10 mouse cellular contexts compared by ENCODE assay signal in the genomic region with DNA sequence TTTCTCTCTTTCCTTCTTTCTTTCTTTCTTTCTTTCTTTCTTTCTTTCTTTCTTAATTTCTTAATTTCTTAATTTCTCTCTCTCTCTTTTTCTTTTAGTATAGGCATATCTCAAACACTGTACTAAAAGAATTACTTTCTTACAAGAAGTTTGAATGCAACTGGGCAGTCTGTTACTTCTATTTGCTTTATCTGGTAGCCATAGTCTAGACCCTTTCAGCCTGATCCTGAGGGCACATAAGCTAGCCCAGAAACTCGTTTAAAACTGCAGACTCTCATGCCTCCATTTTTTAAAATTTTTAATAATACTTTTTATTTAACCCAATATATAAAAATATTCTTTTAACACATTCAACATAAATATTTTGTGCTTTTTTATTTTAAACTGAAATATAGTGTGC. TPM values are rescaled to one million over a fixed set of nuclear protein-coding genes. Genes with fewer than 3 reads are reported as not detected.
DNase-seq lines count a peak whose midpoint lies in the region; ATAC-seq and TF ChIP-seq lines count a peak whose summit lies in the region.
"Had no signal": no experiment of that assay in that cellular context is flagged by ENCODE, and none has a peak within 500 bp of the region (broad histone marks: within the 10 kb centered on the region; RNA-seq: fewer than 3 reads in every experiment).

No protein-coding gene starts in this region.

- no peaks in the 10 kb centered on the region for H3K79me2 ChIP-seq in heart, adult 2 months (replicated peaks; ENCODE audit: control insufficient read depth, insufficient read depth, low read length)
- H3K79me2 ChIP-seq in CH12.LX (replicated peaks; ENCODE audit: control insufficient read depth, extremely low read depth, insufficient read depth, poor library complexity, severe bottlenecking): no peaks in the 10 kb centered on the region

- H3K36me3 ChIP-seq in heart, adult 2 months (ENCODE audit: control insufficient read depth, insufficient read depth, low read length): no peaks in the 10 kb centered on the region
- H3K36me3 ChIP-seq in CH12.LX (replicated peaks in 1 of 2; ENCODE audit: control insufficient read depth in 1 of 2, insufficient read depth in 1 of 2, low read length in 1 of 2): peaks cover 28 to 35% of the 10 kb centered on the region in 2 experiments
- peaks cover 9% of the 10 kb centered on the region for H3K36me3 ChIP-seq in forebrain, embryonic 16.5 days (ENCODE audit: control insufficient read depth, insufficient read depth)
- H3K36me3 ChIP-seq in liver, embryonic 15.5 days (replicated peaks): peaks cover 38% of the 10 kb centered on the region

- no peaks in the 10 kb centered on the region for H3K27me3 ChIP-seq in heart, adult 2 months (ENCODE audit: control insufficient read depth, insufficient read depth, low read length)
- H3K27me3 ChIP-seq in CH12.LX (replicated peaks): no peaks in the 10 kb centered on the region
- H3K27me3 ChIP-seq in forebrain, embryonic 16.5 days (replicated peaks; ENCODE audit: control insufficient read depth, insufficient read depth, low read length): no peaks in the 10 kb centered on the region
- peaks cover 3% of the 10 kb centered on the region; the same call in 1 of the 2 replicates for H3K27me3 ChIP-seq in liver, embryonic 15.5 days

- no peak for TF ChIP-seq RAD21 in CH12.LX (IDR thresholded peaks at IDR 0.05; ENCODE audit: low read depth, low read length)

- ATAC-seq in forebrain, embryonic 16.5 days: no peak
- ATAC-seq in liver, embryonic 15.5 days (ENCODE audit: insufficient read depth): no peak
- no peak for ATAC-seq in cerebellum, adult (ENCODE audit: insufficient number of reproducible peaks, low FRiP score, low TSS enrichment)

- H3K4me3 ChIP-seq in heart, adult 2 months: peak overlapping the region; percentile 67
- peak overlapping the region in 2 of 3 experiments; percentile 72 to 81 for H3K4me3 ChIP-seq in CH12.LX (replicated peaks in 1 of 3; ENCODE audit: low read depth in 2 of 3, low read length in 2 of 3, poor library complexity in 1 of 3)
- H3K4me3 ChIP-seq in forebrain, embryonic 16.5 days (replicated peaks; ENCODE audit: low read length): peak overlapping the region; percentile 79
- peak overlapping the region; percentile 93 for H3K4me3 ChIP-seq in liver, embryonic 15.5 days (replicated peaks)

- intact Hi-C loops in heart, adult 2 months (cut with DNase I): loop anchor here (5.0 kb wide), 3 partner anchors 33 to 188 kb away; a partner anchor contains a TSS
- intact Hi-C loops in heart, postnatal 36 days (cut with DNase I): loop anchor here (5.0 kb wide), 1 partner anchor 188 kb away; a partner anchor contains a TSS

- in situ Hi-C loops in CH12.LX (cut with MboI; ENCODE audit: low pct_ligation_motif_present, low pct_unique_long_range_greater_than_20kb, low sequenced_read_pairs): loop anchor here (5.0 kb wide), 1 partner anchor 53 kb away; a partner anchor contains a TSS

- peaks cover 4% of the 10 kb centered on the region for H3K4me1 ChIP-seq in heart, adult 2 months (ENCODE audit: control insufficient read depth, insufficient read depth, low read length)
- H3K4me1 ChIP-seq in CH12.LX (ENCODE audit: control insufficient read depth in 1 of 2, insufficient read depth in 2 of 2): peaks cover 7 to 21% of the 10 kb centered on the region in 2 experiments; a peak in 3 of 4 replicates
- H3K4me1 ChIP-seq in forebrain, embryonic 16.5 days (replicated peaks; ENCODE audit: control insufficient read depth, insufficient read depth, low read length): peaks cover 12% of the 10 kb centered on the region
- peaks cover 32% of the 10 kb centered on the region for H3K4me1 ChIP-seq in liver, embryonic 15.5 days (replicated peaks)

- H3K9me3 ChIP-seq in CH12.LX (replicated peaks; ENCODE audit: low read length): no peaks in the 10 kb centered on the region
- no peaks in the 10 kb centered on the region for H3K9me3 ChIP-seq in forebrain, embryonic 16.5 days (ENCODE audit: control insufficient read depth, low read length)
- H3K9me3 ChIP-seq in liver, embryonic 15.5 days (replicated peaks): no peaks in the 10 kb centered on the region

- dilution Hi-C loops in CH12.LX (cut with MboI; ENCODE audit: extremely low pct_ligation_motif_present, extremely low pct_unique_long_range_greater_than_20kb, low sequenced_read_pairs): no loop called here

- TF ChIP-seq CTCF in heart, adult 2 months (IDR thresholded peaks at IDR 0.05): no peak
- TF ChIP-seq CTCF in CH12.LX (conservative IDR thresholded peaks at IDR 0.05 in 1 of 2, IDR thresholded peaks at IDR 0.05 in 1 of 2; ENCODE audit: low read depth in 2 of 2, low read length in 2 of 2): no peak

- peak overlapping the region; percentile 94; the same call in 1 of the 2 replicates for H3K27ac ChIP-seq in heart, adult 2 months
- no peak overlapping the region for H3K27ac ChIP-seq in CH12.LX (ENCODE audit: insufficient read depth, low read depth)
- H3K27ac ChIP-seq in forebrain, embryonic 16.5 days (ENCODE audit: low read length): no peak overlapping the region; the same call in 1 of the 2 replicates
- peak overlapping the region; percentile 72; the same call in 1 of the 2 replicates for H3K27ac ChIP-seq in liver, embryonic 15.5 days (replicated peaks)

- DNase-seq in heart, adult 2 months: no peak
- DNase-seq in heart, postnatal 36 days: no peak
- DNase-seq in CH12.LX (ENCODE audit: extremely low read depth): no peak
- no peak for DNase-seq in embryo, embryonic 10.5 days (ENCODE audit: low spot score)
- no peak for DNase-seq in layer of hippocampus, postnatal 36 days

- no peak for TF ChIP-seq EP300 in heart, adult 2 months (IDR thresholded peaks at IDR 0.05; ENCODE audit: insufficient read depth, low read depth, low read length)
- no peak for TF ChIP-seq EP300 in CH12.LX (IDR thresholded peaks at IDR 0.05; ENCODE audit: low read length)

- no peak for TF ChIP-seq POLR2A in heart, adult 2 months (IDR thresholded peaks at IDR 0.05; ENCODE audit: insufficient read depth, low read depth, low read length)
- no peak for TF ChIP-seq POLR2A in CH12.LX (IDR thresholded peaks at IDR 0.05; ENCODE audit: low read depth, low read length)

- no peak overlapping the region for H3K9ac ChIP-seq in heart, adult 2 months (ENCODE audit: low read depth, low read length)
- peak overlapping the region; percentile 49; the same call in 1 of the 2 replicates for H3K9ac ChIP-seq in CH12.LX (ENCODE audit: insufficient read depth, low read depth)
- no peak overlapping the region for H3K9ac ChIP-seq in forebrain, embryonic 16.5 days (replicated peaks; ENCODE audit: low read depth, low read length)
- no peak overlapping the region for H3K9ac ChIP-seq in liver, embryonic 15.5 days

- H3K4me2 ChIP-seq in CH12.LX (ENCODE audit: insufficient read depth, low read depth, poor library complexity, severe bottlenecking): no peak overlapping the region; the same call in 1 of the 2 replicates
- H3K4me2 ChIP-seq in forebrain, embryonic 16.5 days (ENCODE audit: low read length): peak overlapping the region; percentile 48
- peak overlapping the region; percentile 80 for H3K4me2 ChIP-seq in liver, embryonic 15.5 days

- 22% methylated on average over 1 of the region's 1 CpGs for WGBS in heart, adult 2 months
- 24% methylated on average over 1 of the region's 1 CpGs for WGBS in forebrain, embryonic 16.5 days
- 15% methylated on average over 1 of the region's 1 CpGs for WGBS in liver, embryonic 15.5 days (ENCODE audit: insufficient replicate concordance)

RNA-seq across cellular contexts. Expression of a gene that starts 0.6 kb away (rescaled TPM):
- 10 to 100 TPM in 1 of 2 experiments, 1 to 10 TPM in 1; 8.5 to 10.7 TPM for total RNA-seq in heart, adult 2 months (2021)
- 28.1 and 42.0 TPM in 2 replicates for polyA plus RNA-seq in heart, adult 2 months (2012; rRNA removed)
- total RNA-seq in heart, postnatal 36 days (2021): 1 to 10 TPM; 8.1 to 9.0 TPM
- total RNA-seq in CH12.LX (2012; rRNA removed): 10.0 and 13.6 TPM in 2 replicates
- 10.9 and 14.0 TPM in 2 replicates for total RNA-seq in CH12.LX (2014; rRNA removed)
- polyA plus RNA-seq in CH12.LX (2012; ENCODE audit: insufficient read length, low read depth): 21.8 and 24.7 TPM in 2 replicates
- 38.9 and 42.4 TPM in 2 replicates for polyA plus RNA-seq in forebrain, embryonic 16.5 days (2015; fragmentation: Nextera tagmentation; extraction: Ambion mirVana)
- 12.0 and 13.6 TPM in 2 replicates for polyA plus RNA-seq in liver, embryonic 15.5 days (2015; fragmentation: Nextera tagmentation; extraction: Ambion mirVana)
- total RNA-seq in layer of hippocampus, postnatal 36 days (2021): 10 to 100 TPM; 40.7 to 45.0 TPM

RNA-seq across cellular contexts. Expression of a gene that starts 5.7 kb away (rescaled TPM):
- not detected for total RNA-seq in heart, adult 2 months (2021)
- polyA plus RNA-seq in heart, adult 2 months (2012; rRNA removed): not detected in 2 replicates
- not detected for total RNA-seq in heart, postnatal 36 days (2021)
- total RNA-seq in CH12.LX (2012; rRNA removed): 0.98 and 1.1 TPM in 2 replicates
- not detected in 2 replicates for total RNA-seq in CH12.LX (2014; rRNA removed)
- polyA plus RNA-seq in CH12.LX (2012; ENCODE audit: insufficient read length, low read depth): 0.61 TPM in 1 of 2 replicates, not detected in the other
- 0.39 and 0.92 TPM in 2 replicates for polyA plus RNA-seq in forebrain, embryonic 16.5 days (2015; fragmentation: Nextera tagmentation; extraction: Ambion mirVana)
- 0.13 TPM in 1 of 2 replicates, not detected in the other for polyA plus RNA-seq in liver, embryonic 15.5 days (2015; fragmentation: Nextera tagmentation; extraction: Ambion mirVana)
- 1 to 10 TPM; 1.9 to 2.6 TPM for total RNA-seq in layer of hippocampus, postnatal 36 days (2021)
- total RNA-seq: gastrocnemius, adult 8-10 months; liver, adult 2 months had no signal

RNA-seq across cellular contexts. Expression of a gene that starts 9.0 kb away (rescaled TPM):
- under 1 TPM; 0.16 to 0.55 TPM for total RNA-seq in heart, adult 2 months (2021)
- 0.23 and 0.45 TPM in 2 replicates for polyA plus RNA-seq in heart, adult 2 months (2012; rRNA removed)
- total RNA-seq in heart, postnatal 36 days (2021): under 1 TPM; 0.11 to 0.14 TPM
- total RNA-seq in CH12.LX (2012; rRNA removed) (0.08 and 0.21 TPM in 2 replicates), CH12.LX (2014; rRNA removed) (not detected in 2 replicates)
- polyA plus RNA-seq in CH12.LX (2012; ENCODE audit: insufficient read length, low read depth): 0.71 and 0.80 TPM in 2 replicates
- polyA plus RNA-seq in forebrain, embryonic 16.5 days (2015; fragmentation: Nextera tagmentation; extraction: Ambion mirVana): 18.8 and 30.4 TPM in 2 replicates
- 0.05 and 0.09 TPM in 2 replicates for polyA plus RNA-seq in liver, embryonic 15.5 days (2015; fragmentation: Nextera tagmentation; extraction: Ambion mirVana)
- 100 to 1,000 TPM; 158 to 160 TPM for total RNA-seq in layer of hippocampus, postnatal 36 days (2021)

RNA-seq across cellular contexts. Expression of a gene that starts 9.2 kb away (rescaled TPM):
- 10 to 100 TPM; 35.7 to 44.5 TPM for total RNA-seq in heart, adult 2 months (2021)
- polyA plus RNA-seq in heart, adult 2 months (2012; rRNA removed): 39.1 and 46.4 TPM in 2 replicates
- 10 to 100 TPM; 39.1 to 41.9 TPM for total RNA-seq in heart, postnatal 36 days (2021)
- total RNA-seq in CH12.LX (2012; rRNA removed) (14.2 and 17.3 TPM in 2 replicates), CH12.LX (2014; rRNA removed) (31.1 and 41.8 TPM in 2 replicates)
- polyA plus RNA-seq in CH12.LX (2012; ENCODE audit: insufficient read length, low read depth): 41.1 and 41.6 TPM in 2 replicates
- polyA plus RNA-seq in forebrain, embryonic 16.5 days (2015; fragmentation: Nextera tagmentation; extraction: Ambion mirVana): 50.5 and 54.0 TPM in 2 replicates
- 60.5 and 61.2 TPM in 2 replicates for polyA plus RNA-seq in liver, embryonic 15.5 days (2015; fragmentation: Nextera tagmentation; extraction: Ambion mirVana)
- total RNA-seq in layer of hippocampus, postnatal 36 days (2021): 10 to 100 TPM; 62.3 to 66.4 TPM

RNA-seq across cellular contexts. Expression of a gene that starts 9.3 kb away (rescaled TPM):
- total RNA-seq in heart, adult 2 months (2021): 10 to 100 TPM; 10.2 to 10.3 TPM
- polyA plus RNA-seq in heart, adult 2 months (2012; rRNA removed): 43.6 and 43.7 TPM in 2 replicates
- total RNA-seq in heart, postnatal 36 days (2021): 10 to 100 TPM; 11.0 to 12.4 TPM
- total RNA-seq in CH12.LX (2012; rRNA removed) (21.5 and 22.7 TPM in 2 replicates), CH12.LX (2014; rRNA removed) (10.0 and 10.2 TPM in 2 replicates)
- polyA plus RNA-seq in CH12.LX (2012; ENCODE audit: insufficient read length, low read depth): 16.2 and 17.4 TPM in 2 replicates
- 37.9 and 54.0 TPM in 2 replicates for polyA plus RNA-seq in forebrain, embryonic 16.5 days (2015; fragmentation: Nextera tagmentation; extraction: Ambion mirVana)
- 11.5 and 14.2 TPM in 2 replicates for polyA plus RNA-seq in liver, embryonic 15.5 days (2015; fragmentation: Nextera tagmentation; extraction: Ambion mirVana)
- 10 to 100 TPM; 30.3 to 42.7 TPM for total RNA-seq in layer of hippocampus, postnatal 36 days (2021)

Comparison
In these comparisons a context has a peak if more than half of its experiments do, and no peak if none do; other contexts are left out.
1. H3K27ac ChIP-seq: peak in heart, adult 2 months (single experiment) and liver, embryonic 15.5 days (single experiment); none in CH12.LX (single experiment) and forebrain, embryonic 16.5 days (single experiment).
2. RNA of a gene that starts 9.0 kb away (total RNA-seq): 158 to 160 TPM in layer of hippocampus, postnatal 36 days; 0.16 to 0.55 TPM in heart, adult 2 months, 0.11 to 0.14 TPM in heart, postnatal 36 days and 0.08 to 0.21 TPM in CH12.LX; every median in the first group is over 100 times any median in the second.
3. Peak in every context shown above with its lines, with median percentiles within 50 percentile points of each other: H3K4me3 ChIP-seq.